Mouse (Mus musculus): ENCODE data around the gene Sfxn4.

DNA sequence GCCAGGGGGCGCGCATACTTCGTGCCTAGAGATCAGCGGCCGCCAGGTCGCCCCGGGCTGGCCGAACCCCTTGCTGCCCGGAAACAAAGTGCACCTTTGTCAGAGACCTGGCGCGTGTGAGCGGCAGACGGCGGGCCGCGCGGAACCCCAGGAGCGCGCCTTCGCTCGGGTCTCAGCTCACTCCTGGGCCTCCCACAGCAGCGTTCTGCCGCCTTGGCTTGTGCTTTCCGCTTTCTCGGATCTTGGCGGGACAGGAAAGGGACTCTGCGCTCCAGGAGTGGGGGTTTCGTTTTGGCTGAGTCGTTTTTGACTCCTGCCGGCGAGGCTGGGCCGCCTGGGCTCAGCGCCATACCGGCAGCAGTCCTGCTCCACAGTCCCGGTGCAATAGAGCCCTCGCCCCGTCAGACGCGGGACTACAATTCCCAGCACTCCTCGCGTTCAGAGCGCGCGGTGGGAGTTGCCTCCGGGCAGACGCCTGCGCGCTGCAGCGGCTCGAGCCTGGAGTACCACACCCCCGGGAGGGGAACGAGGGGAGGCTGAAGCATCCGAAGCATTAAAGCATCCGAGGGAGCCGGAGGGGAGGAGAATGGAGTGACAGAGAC, 28.5 kb upstream of the Sfxn4 start, which contains the start of gene Grk5:
- TF ChIP-seq EP300 (IDR thresholded peaks at IDR 0.05; ENCODE audit: low read length), result peak; percentile 44
- TF ChIP-seq CTCF (conservative IDR thresholded peaks at IDR 0.05 in 1 of 2, IDR thresholded peaks at IDR 0.05 in 1 of 2; ENCODE audit: low read depth in 2 of 2, low read length in 2 of 2), result no peak
- TF ChIP-seq POLR2A (IDR thresholded peaks at IDR 0.05; ENCODE audit: low read depth, low read length), result peak; percentile 70
- TF ChIP-seq MAZ (IDR thresholded peaks at IDR 0.05; ENCODE audit: low read depth, low read length), result peak; percentile 14
- TF ChIP-seq USF1 (IDR thresholded peaks at IDR 0.05; ENCODE audit: low read depth, low read length), result no peak
- peak; percentile 98 for TF ChIP-seq SMC3 (IDR thresholded peaks at IDR 0.05; ENCODE audit: low read depth, low read length)
- peak; percentile 53 for TF ChIP-seq ELF1 (IDR thresholded peaks at IDR 0.05; ENCODE audit: low read depth, low read length)
- TF ChIP-seq ZMIZ1 (IDR thresholded peaks at IDR 0.05; ENCODE audit: low read depth, low read length), result 0 out of 2 replicates have a peak, but pooled peaks have one; percentile 22
- peak; percentile 44 for TF ChIP-seq BHLHE40 (IDR thresholded peaks at IDR 0.05; ENCODE audit: low read depth, low read length)
- no peak for TF ChIP-seq JUND (conservative IDR thresholded peaks at IDR 0.05; ENCODE audit: low read depth, low read length)
- no peak; the same call in 1 of the 2 replicates for TF ChIP-seq UBTF (IDR thresholded peaks at IDR 0.05; ENCODE audit: low read depth, low read length)
